Mouse (Mus musculus): ENCODE data around the gene Bex1.

- TF ChIP-seq POLR2A (IDR thresholded peaks at IDR 0.05; ENCODE audit: low read depth, low read length): 0 out of 2 replicates have a peak, but pooled peaks have one; percentile 21
- no peak for TF ChIP-seq CTCF (IDR thresholded peaks at IDR 0.05; ENCODE audit: extremely low read depth, insufficient read length, insufficient replicate concordance, low read depth, low read length)
Measured at GRCm38 (mm10) chrX:136244574-136245229, 29.4 kb upstream of the Bex1 start, which contains the start of gene Tceal9.
